Mouse (Mus musculus) forebrain, postnatal 0 days (tissue): ENCODE results near the gene Rarres2. TPM values are rescaled to one million over a fixed set of nuclear protein-coding genes. Genes with fewer than 3 reads are reported as not detected.
A peak's percentile ranks its signal among the peaks of the same experiment; 100 is the strongest.

Source experiments
- ATAC-seq: fragments of 200-750 bp; cut with Nextera tagmentation; 2 replicates; pipeline ENCODE4 v1.8.0; 2017; ENCODE audit warnings: mild to moderate bottlenecking, moderate library complexity
- DNase-seq: peaks from one replicate; pipeline ENCODE4 v3.0.0-alpha.2; 2015
- H3K27ac ChIP-seq: fragments of 300-500 bp; sonication (generic); 2 replicates; pipeline ENCODE4 v1.5.1; 2014; ENCODE audit warnings: low read depth, mild to moderate bottlenecking, antibody characterized with exemption, low read length, moderate library complexity, mixed read lengths
- H3K27me3 ChIP-seq: fragments of 300-500 bp; sonication (generic); 2 replicates; pipeline ENCODE4 v1.6.1; 2014; ENCODE audit warnings: mild to moderate bottlenecking, low read length, mixed read lengths; ENCODE audit not compliant: insufficient read depth
- H3K36me3 ChIP-seq: fragments of 300-500 bp; sonication (generic); 2 replicates; pipeline ENCODE4 v1.6.1; 2014; ENCODE audit warnings: mild to moderate bottlenecking, moderate library complexity; ENCODE audit not compliant: insufficient read depth
- H3K4me1 ChIP-seq: fragments of 300-500 bp; sonication (generic); 2 replicates; pipeline ENCODE4 v1.6.1; 2014; ENCODE audit warnings: antibody characterized with exemption; ENCODE audit not compliant: insufficient read depth
- H3K4me2 ChIP-seq: fragments of 300-500 bp; sonication (generic); 2 replicates; pipeline ENCODE4 v1.6.1; 2014; ENCODE audit warnings: low read depth, mild to moderate bottlenecking, moderate library complexity
- H3K4me3 ChIP-seq: fragments of 300-500 bp; sonication (generic); 2 replicates; pipeline ENCODE4 v1.5.1; 2014; ENCODE audit warnings: low read depth, low read length, mixed read lengths
- H3K9ac ChIP-seq: fragments of 300-500 bp; sonication (generic); 2 replicates; pipeline ENCODE4 v1.6.1; 2014; ENCODE audit warnings: mild to moderate bottlenecking
- H3K9me3 ChIP-seq: fragments of 300-500 bp; sonication (generic); 2 replicates; pipeline ENCODE4 v1.6.1; 2016; ENCODE audit warnings: low read length
- CTCF ChIP-seq: sonication (generic); IDR thresholded peaks from 2 replicates; pipeline ENCODE4 v1.5.1; 2016; ENCODE audit warnings: antibody characterized with exemption, control low read depth, low read depth
- WGBS: fragments of 180-500 bp; shearing (Covaris S2); extraction: QIAGEN DNeasy Blood & Tissue Kit; methylation state at CpG from one replicate; pipeline ENCODE4 v1.1.7; 2014; 5-methylcytosine and 5-hydroxymethylcytosine counted together
- polyA plus RNA-seq: library from polyadenylated mRNA; unstranded; fragments of >200 nt; fragmentation: Nextera tagmentation; extraction: Ambion mirVana; gene quantifications from 2 replicates; pipeline ENCODE4 v1.2.1, GENCODE M21; 2015
- total RNA-seq: library from RNA; depleted of rRNA; stranded (reverse); fragments of >200 nt; gene quantifications from 2 replicates; pipeline ENCODE4 v1.2.3, GENCODE M21; 2014

Rarres2 gene
- total and polyA plus RNA-seq, 2 experiments from 2014 or later: 9.1 to 13.1 TPM

GRCm38 (mm10) chr6:48594043-48594738 is 21.6 kb upstream of the Rarres2 start:
- peak; percentile 79 for ATAC-seq
- H3K27me3 ChIP-seq: no peaks in the 10 kb centered on the region
- peak overlapping the region; percentile 65 for H3K4me3 ChIP-seq
- 0 out of 2 replicates have a peak, but pooled peaks cover 3% of the 10 kb centered on the region for H3K4me1 ChIP-seq
- H3K9ac ChIP-seq: peak overlapping the region; percentile 90
- H3K36me3 ChIP-seq: peaks cover 21% of the 10 kb centered on the region
- peak overlapping the region; percentile 80 for H3K4me2 ChIP-seq
- peak overlapping the region; percentile 95 for H3K27ac ChIP-seq
- WGBS: 3% methylated on average over 30 of the region's 41 CpGs
- TF ChIP-seq CTCF: no peak
- peak; percentile 87 for DNase-seq
- peaks cover 12% of the 10 kb centered on the region; the same call in 1 of the 2 replicates for H3K9me3 ChIP-seq

GRCm38 (mm10) chr6:48593158-48594042 is 20.8 kb upstream of the Rarres2 start, which contains the start of the genes Repin1 and Gm44965:
TSS of gene Repin1 (plus strand) at chr6:48593883.
TSS of gene Gm44965 (plus strand) at chr6:48593941.
- Histone ChIP-seq H3K27me3 (no peaks in the 10 kb centered on the region), H3K9me3 (peaks cover 12% of the 10 kb centered on the region; the same call in 1 of the 2 replicates), H3K36me3 (peaks cover 21% of the 10 kb centered on the region), H3K4me3 (peak within 1 kb of the TSS; percentile 65), H3K27ac (peak within 1 kb of the TSS; percentile 95), H3K9ac (peak within 1 kb of the TSS; percentile 90), H3K4me2 (peak within 1 kb of the TSS; percentile 80), H3K4me1 (0 out of 2 replicates have a peak, but pooled peaks cover 3% of the 10 kb centered on the region)
- DNase-seq: peak; percentile 91
- TF ChIP-seq CTCF: peak; percentile 49; the same call in 1 of the 2 replicates
- 2% methylated on average over 45 of the region's 45 CpGs for WGBS
- ATAC-seq: peak; percentile 91

GRCm38 (mm10) chr6:48591871-48592270 is 19.3 kb upstream of the Rarres2 start:
- no peak for TF ChIP-seq CTCF
- no peak for DNase-seq
- H3K27ac ChIP-seq: no peak overlapping the region
- H3K4me2 ChIP-seq: no peak overlapping the region
- 0 out of 2 replicates have a peak, but pooled peaks cover 3% of the 10 kb centered on the region for H3K4me1 ChIP-seq
- peaks cover 8% of the 10 kb centered on the region for H3K36me3 ChIP-seq
- no peak for ATAC-seq
- peaks cover 3% of the 10 kb centered on the region; the same call in 1 of the 2 replicates for H3K9me3 ChIP-seq
- no peak overlapping the region for H3K4me3 ChIP-seq
- H3K9ac ChIP-seq: no peak overlapping the region
- 90% methylated on average over 6 of the region's 6 CpGs for WGBS
- H3K27me3 ChIP-seq: no peaks in the 10 kb centered on the region

GRCm38 (mm10) chr6:48591221-48591845 is 18.7 kb upstream of the Rarres2 start:
- H3K9me3 ChIP-seq: no peaks in the 10 kb centered on the region; the same call in 1 of the 2 replicates
- WGBS: 91% methylated on average over 3 of the region's 3 CpGs
- DNase-seq (no peak), ATAC-seq (no peak)
- no peaks in the 10 kb centered on the region for H3K27me3 ChIP-seq
- 0 out of 2 replicates have a peak, but pooled peaks cover 3% of the 10 kb centered on the region for H3K4me1 ChIP-seq
- peaks cover 3% of the 10 kb centered on the region for H3K36me3 ChIP-seq
- no peak overlapping the region for H3K4me2 ChIP-seq
- H3K27ac ChIP-seq: no peak overlapping the region
- H3K9ac ChIP-seq: no peak overlapping the region
- TF ChIP-seq CTCF: no peak
- no peak overlapping the region for H3K4me3 ChIP-seq

- TF ChIP-seq CTCF: no peak
- H3K27me3 ChIP-seq: no peaks in the 10 kb centered on the region
- no peak within 1 kb of the TSS for H3K4me3 ChIP-seq
- H3K9ac ChIP-seq: no peak within 1 kb of the TSS
- no peak within 1 kb of the TSS for H3K4me2 ChIP-seq
- 0 out of 2 replicates have a peak, but pooled peaks cover 3% of the 10 kb centered on the region for H3K4me1 ChIP-seq
- WGBS: 72% methylated on average over 6 of the region's 6 CpGs
- DNase-seq (no peak), ATAC-seq (no peak)
- H3K27ac ChIP-seq: no peak within 1 kb of the TSS
- no peaks in the 10 kb centered on the region for H3K36me3 ChIP-seq
- H3K9me3 ChIP-seq: no peaks in the 10 kb centered on the region
Measured at GRCm38 (mm10) chr6:48589194-48589750, 16.7 kb upstream of the Rarres2 start, which contains the start of gene Gm45021. TSS of gene Gm45021 (plus strand) at chr6:48589610.

GRCm38 (mm10) chr6:48582037-48582436 is 9.4 kb upstream of the Rarres2 start:
- 61% methylated on average over 3 of the region's 3 CpGs for WGBS

More at GRCm38 (mm10) chr6:48582037-48582436, 9.4 kb upstream of the Rarres2 start:
- peak; percentile 83 for TF ChIP-seq CTCF
- no peaks in the 10 kb centered on the region for H3K9me3 ChIP-seq
- no peak overlapping the region for H3K4me3 ChIP-seq
- ATAC-seq: peak; percentile 59; the same call in 1 of the 2 replicates
- no peak overlapping the region for H3K9ac ChIP-seq
- no peaks in the 10 kb centered on the region for H3K36me3 ChIP-seq
- peak; percentile 83 for DNase-seq
- no peaks in the 10 kb centered on the region for H3K4me1 ChIP-seq
- no peak overlapping the region for H3K4me2 ChIP-seq
- H3K27ac ChIP-seq: no peak overlapping the region
- no peaks in the 10 kb centered on the region for H3K27me3 ChIP-seq
